Comparison of ENCODE assay signal across 8 mouse cellular contexts in the genomic region with DNA sequence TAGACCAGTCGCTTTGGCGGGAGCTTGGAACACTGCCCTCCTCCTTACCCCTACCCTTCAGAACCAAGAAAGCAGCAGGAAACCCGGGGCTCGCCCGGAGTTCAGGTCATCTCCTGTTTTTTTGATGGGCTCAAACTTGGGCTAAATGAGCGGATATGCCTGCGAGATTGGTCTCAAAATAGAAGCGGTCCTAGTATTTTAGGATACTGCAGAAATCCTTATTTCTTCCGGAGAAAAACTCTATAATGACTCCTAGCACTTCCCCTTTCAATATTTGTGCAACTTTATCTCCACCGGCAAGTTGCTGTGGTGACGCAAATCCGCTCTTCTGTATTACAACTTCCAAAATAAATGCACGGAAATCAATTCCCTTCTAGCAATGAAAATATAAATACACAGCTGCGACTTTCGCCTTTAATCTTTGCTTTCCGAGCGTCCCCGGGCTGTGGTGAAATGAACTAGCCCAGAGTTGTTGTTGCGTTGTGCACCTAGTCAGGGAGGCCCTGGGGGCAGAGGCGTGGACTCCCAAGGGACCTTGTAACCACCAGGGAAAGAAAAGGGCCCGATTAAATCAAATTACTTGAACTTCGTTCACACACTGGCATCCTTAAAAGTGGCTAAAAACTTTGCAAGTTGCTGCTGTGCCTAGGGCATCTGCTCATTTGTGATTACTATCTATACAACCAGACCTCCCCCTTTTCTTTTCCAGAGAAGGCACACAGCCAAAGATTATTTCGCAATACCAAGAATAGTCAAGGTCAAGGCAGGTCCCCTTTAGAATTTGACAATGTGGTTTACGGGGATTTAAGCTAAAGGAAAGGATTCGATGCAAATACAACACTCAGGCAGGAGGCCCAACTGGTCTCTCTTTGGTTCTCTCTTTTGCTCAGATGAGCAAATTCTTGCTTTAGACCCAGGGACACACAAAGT. TPM values are rescaled to one million over a fixed set of nuclear protein-coding genes. Genes with fewer than 3 reads are reported as not detected.
DNase-seq lines count a peak whose midpoint lies in the region; ATAC-seq lines count a peak whose summit lies in the region.

No protein-coding gene starts in this region.

- H3K27me3 ChIP-seq in intestine, embryonic 14.5 days (replicated peaks; ENCODE audit: control insufficient read depth, insufficient read depth, low read length) = peaks cover 30% of the 10 kb centered on the region; the same call in 1 of the 2 replicates
- H3K27me3 ChIP-seq in intestine, embryonic 16.5 days (replicated peaks; ENCODE audit: control insufficient read depth, insufficient read depth, low read length) = peaks cover 19% of the 10 kb centered on the region; the same call in 1 of the 2 replicates
- H3K27me3 ChIP-seq in embryonic facial prominence, embryonic 10.5 days (replicated peaks; ENCODE audit: low read depth, poor library complexity, severe bottlenecking) = peaks cover 98% of the 10 kb centered on the region

- 0 out of 2 replicates have a peak overlapping the region, but pooled peaks have one; percentile 34 for H3K9ac ChIP-seq in intestine, embryonic 14.5 days (ENCODE audit: low read length)
- no peak overlapping the region for H3K9ac ChIP-seq in intestine, embryonic 16.5 days (ENCODE audit: low read depth, low read length)

- no peak for DNase-seq in intestine, embryonic 14.5 days (ENCODE audit: low spot score)
- peak; percentile 33 for DNase-seq in embryonic facial prominence, embryonic 10.5 days (ENCODE audit: low spot score)
- DNase-seq in kidney, postnatal 25 days = peak; percentile 57 to 69
- no peak for DNase-seq in ovary, adult 18-20 months (ENCODE audit: low spot score)
- DNase-seq in layer of hippocampus, adult 18-20 months (ENCODE audit: low spot score in 2 of 2) = no peak
- no peak for DNase-seq in cerebellum, postnatal 36 days

- H3K27ac ChIP-seq in intestine, embryonic 14.5 days (ENCODE audit: low read depth) = peak overlapping the region; percentile 39; the same call in 1 of the 2 replicates
- no peak overlapping the region for H3K27ac ChIP-seq in intestine, embryonic 16.5 days (ENCODE audit: low read length)
- H3K27ac ChIP-seq in embryonic facial prominence, embryonic 10.5 days (replicated peaks) = no peak overlapping the region

- H3K9me3 ChIP-seq in intestine, embryonic 14.5 days (ENCODE audit: control insufficient read depth, low read length) = no peaks in the 10 kb centered on the region
- no peaks in the 10 kb centered on the region for H3K9me3 ChIP-seq in intestine, embryonic 16.5 days (ENCODE audit: control insufficient read depth, low read length)
- no peaks in the 10 kb centered on the region for H3K9me3 ChIP-seq in embryonic facial prominence, embryonic 10.5 days

- H3K4me2 ChIP-seq in intestine, embryonic 14.5 days (ENCODE audit: low read length) = peak overlapping the region; percentile 67
- no peak overlapping the region for H3K4me2 ChIP-seq in intestine, embryonic 16.5 days (ENCODE audit: low read depth, low read length)

- H3K4me3 ChIP-seq in intestine, embryonic 14.5 days (ENCODE audit: low read depth, low read length) = no peak overlapping the region
- H3K4me3 ChIP-seq in intestine, embryonic 16.5 days (ENCODE audit: low read length) = no peak overlapping the region
- no peak overlapping the region for H3K4me3 ChIP-seq in embryonic facial prominence, embryonic 10.5 days

- peaks cover 23% of the 10 kb centered on the region for H3K4me1 ChIP-seq in intestine, embryonic 14.5 days (replicated peaks; ENCODE audit: control insufficient read depth, insufficient read depth, low read length)
- H3K4me1 ChIP-seq in intestine, embryonic 16.5 days (ENCODE audit: control insufficient read depth, insufficient read depth, low read length) = peaks cover 3% of the 10 kb centered on the region; the same call in 1 of the 2 replicates
- H3K4me1 ChIP-seq in embryonic facial prominence, embryonic 10.5 days = peaks cover 21% of the 10 kb centered on the region

- no peaks in the 10 kb centered on the region for H3K36me3 ChIP-seq in intestine, embryonic 14.5 days (ENCODE audit: control insufficient read depth, insufficient read depth, low read length)
- H3K36me3 ChIP-seq in intestine, embryonic 16.5 days (ENCODE audit: control insufficient read depth, insufficient read depth, low read length) = no peaks in the 10 kb centered on the region
- H3K36me3 ChIP-seq in embryonic facial prominence, embryonic 10.5 days (replicated peaks) = no peaks in the 10 kb centered on the region

- no peak for ATAC-seq in intestine, embryonic 14.5 days (replicated peaks; ENCODE audit: low FRiP score, low TSS enrichment, low read depth)
- ATAC-seq in intestine, embryonic 16.5 days = no peak
- 0 out of 2 replicates have a peak, but pooled peaks have one; percentile 5 for ATAC-seq in megakaryocyte progenitor cell, adult 5-6 weeks (replicated peaks; ENCODE audit: poor library complexity)

- WGBS in intestine, embryonic 14.5 days = 18% methylated on average over 25 of the region's 25 CpGs
- 20% methylated on average over 25 of the region's 25 CpGs for WGBS in intestine, embryonic 16.5 days
- 2% methylated on average over 25 of the region's 25 CpGs for WGBS in embryonic facial prominence, embryonic 10.5 days

RNA-seq across cellular contexts. Expression of gene Hlx, which starts 2.8 kb away (rescaled TPM):
- 49.3 and 53.4 TPM in 2 replicates for polyA plus RNA-seq in intestine, embryonic 14.5 days (2014; fragmentation: Nextera tagmentation; extraction: Ambion mirVana)
- 30.0 and 33.8 TPM in 2 replicates for polyA plus RNA-seq in intestine, embryonic 16.5 days (2015; fragmentation: Nextera tagmentation; extraction: Ambion mirVana)
- polyA plus RNA-seq in embryonic facial prominence, embryonic 10.5 days (2016; fragmentation: Nextera tagmentation; extraction: Ambion mirVana) = 5.8 and 7.7 TPM in 2 replicates
- total RNA-seq in megakaryocyte progenitor cell, adult 5-6 weeks (2015) = 11.6 and 14.7 TPM in 2 replicates
- 10.3 and 15.2 TPM in 2 replicates for total RNA-seq in megakaryocyte progenitor cell, adult 5-6 weeks (2017)
- total RNA-seq in layer of hippocampus, adult 18-20 months (2021) = 1 to 10 TPM in 1 of 2 experiments, under 1 TPM in 1; 0.61 to 1.1 TPM

Comparison
In these comparisons a context has a peak if more than half of its experiments do, and no peak if none do; other contexts are left out.
1. DNase-seq: peak in embryonic facial prominence, embryonic 10.5 days (single experiment) and kidney, postnatal 25 days (2 of 2); none in intestine, embryonic 14.5 days (single experiment), ovary, adult 18-20 months (single experiment), layer of hippocampus, adult 18-20 months (0 of 2) and cerebellum, postnatal 36 days (0 of 2).